Mouse (Mus musculus) liver, embryonic 14.5 days (tissue): ENCODE data around the gene Hes3.

Experiments used
- CTCF ChIP-seq: IDR thresholded peaks from 2 replicates; pipeline ENCODE4 v1.5.1; 2016; ENCODE audit warnings: antibody characterized with exemption, low read depth, control low read depth
- EP300 ChIP-seq: IDR thresholded peaks from 2 replicates; pipeline ENCODE4 v1.6.1; 2016; ENCODE audit warnings: antibody characterized with exemption, low read depth

- TF ChIP-seq CTCF (no peak), EP300 (no peak)
Observed at GRCm38 (mm10) chr4:152278986-152279385, 12.5 kb downstream of the Hes3 start.
